Mouse (Mus musculus): ENCODE data around the gene Zfp987. TPM values are rescaled to one million over a fixed set of nuclear protein-coding genes. Genes with fewer than 3 reads are reported as not detected.
"Not testable (repeated sequence)": the region's sequence is repeated elsewhere in the genome, so short reads cannot be mapped to it uniquely, and the experiment has no call there.

Gene Zfp987
- polyA plus RNA-seq, 1 experiment: not detected

DNA sequence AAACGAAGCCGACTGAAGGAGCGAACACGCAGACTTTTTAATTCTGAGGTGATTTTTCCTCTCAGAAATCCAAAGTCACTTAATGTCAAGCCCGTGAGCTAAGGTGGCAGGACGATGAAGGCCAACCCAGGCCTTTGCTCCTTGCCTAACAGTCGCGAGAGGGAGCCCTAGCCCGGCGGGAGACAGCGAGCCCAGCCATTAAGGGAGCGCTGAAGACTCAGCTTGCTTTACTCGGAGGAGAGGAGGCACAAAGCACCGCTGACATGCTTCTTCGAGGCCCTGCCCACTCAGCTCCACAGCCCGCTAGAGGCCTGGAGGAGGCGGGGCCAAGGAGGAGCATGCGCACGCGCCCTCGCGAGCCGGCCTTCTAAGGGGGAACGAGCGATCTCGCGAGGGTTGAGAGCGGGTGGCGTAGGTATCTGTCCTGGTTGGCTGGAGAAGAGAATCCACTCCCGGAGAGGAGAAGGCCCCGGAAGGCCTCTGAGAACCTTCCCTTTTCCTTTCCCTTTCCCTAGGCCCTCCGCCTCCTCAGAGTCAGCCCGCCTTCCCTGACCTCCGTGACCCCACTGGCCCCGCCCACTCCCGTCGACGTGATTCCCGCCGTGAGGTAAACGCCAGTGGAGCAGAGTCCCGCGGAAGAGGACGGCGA, 30.0 kb upstream of the Zfp987 start:
- H3K4me1 ChIP-seq (ENCODE audit: control insufficient read depth, insufficient read depth, low read length); H3K4me3 ChIP-seq (replicated peaks; ENCODE audit: insufficient read depth, low read depth, low read length); H3K27me3 ChIP-seq (ENCODE audit: control insufficient read depth, insufficient read depth, low read length); H3K27ac ChIP-seq (ENCODE audit: insufficient read depth, low read length); DNase-seq: not testable (repeated sequence)
- whole genome bisulfite sequencing: 37% methylated on average over 45 of the region's 45 CpGs

DNA sequence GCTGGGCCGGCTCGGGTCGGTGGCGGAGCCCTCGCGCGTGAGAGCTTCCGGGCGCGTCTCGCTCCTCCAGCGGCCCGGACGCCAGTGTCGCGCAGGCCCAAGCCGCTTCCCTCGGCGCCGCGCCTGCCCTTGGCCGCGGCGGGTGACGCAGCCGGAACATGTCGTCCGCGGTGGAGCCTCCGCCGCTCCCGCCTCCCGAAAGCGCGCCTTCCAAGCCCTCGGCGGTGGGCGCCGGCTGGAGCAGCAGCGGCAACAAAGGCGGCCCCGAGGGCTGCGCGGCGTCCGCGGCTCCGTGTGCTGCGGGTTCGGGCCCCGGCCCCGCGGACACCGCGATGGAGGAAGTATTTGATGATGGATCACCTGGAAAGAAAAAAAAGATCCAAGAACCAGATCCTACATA, 29.5 kb upstream of the Zfp987 start:
- DNase-seq; H3K27me3 ChIP-seq (ENCODE audit: control insufficient read depth, insufficient read depth, low read length); H3K27ac ChIP-seq (ENCODE audit: insufficient read depth, low read length); H3K4me1 ChIP-seq (ENCODE audit: control insufficient read depth, insufficient read depth, low read length); H3K4me3 ChIP-seq (replicated peaks; ENCODE audit: insufficient read depth, low read depth, low read length): not testable (repeated sequence)
- 27% methylated on average over 55 of the region's 55 CpGs for WGBS

DNA sequence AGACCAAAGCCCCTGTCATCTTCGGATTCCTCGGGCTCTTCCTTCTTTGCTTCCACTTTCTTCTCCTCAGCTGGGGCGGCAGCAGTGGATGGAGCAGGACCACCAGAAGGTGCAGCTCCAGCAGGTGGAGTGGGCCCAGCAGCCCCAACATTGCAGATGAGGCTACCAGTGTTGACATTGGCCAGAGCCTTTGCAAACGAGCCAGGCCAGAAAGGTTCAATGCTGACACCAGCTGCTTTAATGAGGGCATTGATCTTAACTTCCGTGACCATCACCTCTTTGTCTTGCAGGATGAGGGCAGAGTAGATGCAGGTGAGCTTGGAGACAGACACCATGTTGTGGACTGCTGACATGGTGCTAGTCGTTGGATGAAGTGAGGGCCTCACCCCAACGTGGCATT, 23.8 kb upstream of the Zfp987 start:
- H3K27ac ChIP-seq (ENCODE audit: insufficient read depth, low read length); H3K4me1 ChIP-seq (ENCODE audit: control insufficient read depth, insufficient read depth, low read length); H3K27me3 ChIP-seq (ENCODE audit: control insufficient read depth, insufficient read depth, low read length); DNase-seq; H3K4me3 ChIP-seq (replicated peaks; ENCODE audit: insufficient read depth, low read depth, low read length): not testable (repeated sequence)
- 80% methylated on average over 7 of the region's 7 CpGs for WGBS

DNA sequence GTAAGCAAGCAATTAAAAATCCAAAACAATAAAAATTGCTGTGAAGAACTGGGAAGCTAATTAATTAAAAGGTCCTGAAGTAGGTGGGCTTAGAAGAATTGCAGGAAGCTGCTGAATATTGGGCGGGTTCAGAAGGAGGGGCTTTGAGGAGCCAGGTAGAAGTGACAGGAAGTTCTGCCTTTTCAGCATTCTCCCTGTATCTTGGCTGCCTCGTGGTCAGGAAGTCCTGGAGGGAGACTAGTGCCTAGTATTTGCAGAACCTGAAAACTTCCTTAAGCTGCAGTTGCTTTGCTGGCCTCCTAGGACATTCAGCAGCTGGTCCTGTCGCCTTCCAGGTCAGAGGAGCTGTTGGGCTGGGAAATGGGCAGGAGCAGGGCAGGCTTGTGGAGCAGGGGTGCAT, 4.3 kb downstream of the Zfp987 start:
- H3K27me3 ChIP-seq (ENCODE audit: control insufficient read depth, insufficient read depth, low read length); H3K27ac ChIP-seq (ENCODE audit: insufficient read depth, low read length); DNase-seq; H3K4me3 ChIP-seq (replicated peaks; ENCODE audit: insufficient read depth, low read depth, low read length); H3K4me1 ChIP-seq (ENCODE audit: control insufficient read depth, insufficient read depth, low read length): not testable (repeated sequence)
- 30% methylated on average over 3 of the region's 3 CpGs for WGBS

DNA sequence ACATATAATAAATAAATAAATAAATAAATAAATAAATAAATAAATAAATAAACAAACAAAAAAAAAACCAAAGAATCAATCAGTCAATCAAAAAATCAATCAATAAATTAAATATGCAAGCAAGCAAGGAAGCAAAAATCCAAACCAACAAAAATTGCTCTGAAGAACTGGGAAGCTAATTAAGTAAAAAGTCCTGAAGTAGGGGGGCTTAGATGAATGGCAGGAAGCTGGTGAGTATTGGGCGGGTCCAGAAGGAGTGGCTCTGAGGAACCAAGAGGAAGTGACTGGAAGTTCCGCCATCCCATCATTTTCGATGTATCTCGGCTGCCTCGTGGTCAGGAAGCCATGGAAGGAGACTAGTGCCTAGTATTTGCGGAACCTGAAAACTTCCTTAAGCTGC, 59.4 kb downstream of the Zfp987 start, which contains the start of gene Zfp600:
Gene Zfp600 (plus strand): TSS at position 301 of the 400 bp plus-strand sequence.
- H3K27me3 ChIP-seq (ENCODE audit: control insufficient read depth, insufficient read depth, low read length); H3K4me1 ChIP-seq (ENCODE audit: control insufficient read depth, insufficient read depth, low read length); H3K4me3 ChIP-seq (replicated peaks; ENCODE audit: insufficient read depth, low read depth, low read length); H3K27ac ChIP-seq (ENCODE audit: insufficient read depth, low read length); DNase-seq: not testable (repeated sequence)
- WGBS: no CpG with 5 or more reads among the region's 6 CpGs

DNA sequence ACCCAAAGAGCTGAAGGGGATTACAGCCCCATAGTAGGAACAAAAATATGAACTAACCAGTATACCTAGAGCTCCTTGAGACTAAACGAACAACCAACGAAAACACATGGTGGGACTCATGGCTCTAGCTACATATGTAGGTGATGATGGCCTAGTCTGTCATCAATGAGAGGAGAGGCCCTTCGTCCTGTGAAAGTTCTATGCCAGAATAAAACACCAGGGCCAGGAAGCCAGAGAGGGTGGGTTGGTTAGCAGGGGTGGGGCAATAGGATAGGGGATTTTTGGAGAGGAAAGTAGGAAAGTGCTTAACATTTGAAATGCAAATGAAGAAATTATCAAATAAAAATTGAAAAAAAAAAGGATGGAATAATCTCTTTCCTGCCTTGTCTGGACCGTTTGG, 65.8 kb downstream of the Zfp987 start:
- not testable (repeated sequence) for H3K4me3 ChIP-seq (replicated peaks; ENCODE audit: insufficient read depth, low read depth, low read length); H3K4me1 ChIP-seq (ENCODE audit: control insufficient read depth, insufficient read depth, low read length); H3K27me3 ChIP-seq (ENCODE audit: control insufficient read depth, insufficient read depth, low read length); DNase-seq; H3K27ac ChIP-seq (ENCODE audit: insufficient read depth, low read length)
- whole genome bisulfite sequencing: 70% methylated on average over 4 of the region's 4 CpGs

DNA sequence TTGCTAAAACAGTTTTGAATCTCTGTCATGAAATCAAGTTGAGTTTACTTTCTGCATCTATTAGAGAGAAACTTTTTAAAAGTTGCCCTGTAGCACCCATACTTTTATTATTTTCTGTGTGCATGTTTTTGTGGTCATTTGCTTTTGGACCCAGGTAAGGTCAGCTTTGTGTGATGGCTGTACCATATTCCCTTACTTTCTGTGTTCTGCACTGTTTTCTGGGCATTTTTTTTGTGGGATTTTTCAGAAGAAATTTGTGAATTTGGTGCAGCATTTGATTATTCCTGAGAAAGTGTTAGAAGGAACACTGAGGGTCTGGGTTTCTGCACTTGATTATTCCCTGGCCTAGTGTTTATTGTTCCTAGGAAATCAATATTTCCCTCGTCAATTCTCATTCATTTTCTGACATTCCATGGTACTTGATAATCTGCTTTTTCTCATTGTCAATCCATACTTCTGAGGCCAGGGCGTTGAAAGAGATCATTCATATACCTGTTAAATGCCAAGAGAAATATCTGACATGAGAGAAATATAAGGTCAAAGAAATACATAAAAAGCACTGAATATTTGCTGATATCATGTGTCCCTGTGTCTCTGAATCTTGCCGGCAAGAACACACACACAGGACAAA, 70.2 kb downstream of the Zfp987 start:
- H3K27ac ChIP-seq (ENCODE audit: insufficient read depth, low read length); DNase-seq; H3K4me1 ChIP-seq (ENCODE audit: control insufficient read depth, insufficient read depth, low read length); H3K4me3 ChIP-seq (replicated peaks; ENCODE audit: insufficient read depth, low read depth, low read length); H3K27me3 ChIP-seq (ENCODE audit: control insufficient read depth, insufficient read depth, low read length): not testable (repeated sequence)
- WGBS: 75% methylated on average over 3 of the region's 3 CpGs

DNA sequence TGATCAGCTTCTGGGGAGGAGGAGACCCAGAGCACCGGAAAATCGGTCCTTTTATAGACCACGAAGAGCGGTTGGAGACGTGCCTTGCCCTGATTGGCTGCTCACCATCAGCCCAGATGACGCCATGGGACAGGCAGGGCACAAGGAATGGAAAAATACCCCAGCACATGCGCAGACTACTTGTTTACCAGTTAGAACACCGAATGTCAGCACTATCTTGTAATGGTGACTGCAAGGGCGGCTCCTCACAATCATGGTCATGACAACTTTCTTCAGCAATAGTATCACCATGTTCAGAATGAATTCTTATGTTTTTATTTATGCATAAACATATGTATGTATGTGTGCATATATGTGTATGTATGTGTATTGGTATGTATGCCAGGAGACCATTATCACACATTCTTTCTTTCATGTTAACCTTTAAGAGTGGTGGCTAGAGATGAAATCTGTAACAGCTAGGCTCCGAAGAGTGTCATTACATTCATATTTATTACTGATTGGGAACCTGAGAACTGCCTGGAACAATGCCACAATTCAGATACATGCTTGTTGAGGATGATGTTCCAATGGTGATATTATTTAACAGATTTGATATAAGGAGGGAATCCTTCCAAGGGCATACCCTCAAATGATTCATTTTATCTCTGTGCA, 70.9 kb downstream of the Zfp987 start:
- WGBS: 77% methylated on average over 10 of the region's 10 CpGs
- not testable (repeated sequence) for DNase-seq

DNA sequence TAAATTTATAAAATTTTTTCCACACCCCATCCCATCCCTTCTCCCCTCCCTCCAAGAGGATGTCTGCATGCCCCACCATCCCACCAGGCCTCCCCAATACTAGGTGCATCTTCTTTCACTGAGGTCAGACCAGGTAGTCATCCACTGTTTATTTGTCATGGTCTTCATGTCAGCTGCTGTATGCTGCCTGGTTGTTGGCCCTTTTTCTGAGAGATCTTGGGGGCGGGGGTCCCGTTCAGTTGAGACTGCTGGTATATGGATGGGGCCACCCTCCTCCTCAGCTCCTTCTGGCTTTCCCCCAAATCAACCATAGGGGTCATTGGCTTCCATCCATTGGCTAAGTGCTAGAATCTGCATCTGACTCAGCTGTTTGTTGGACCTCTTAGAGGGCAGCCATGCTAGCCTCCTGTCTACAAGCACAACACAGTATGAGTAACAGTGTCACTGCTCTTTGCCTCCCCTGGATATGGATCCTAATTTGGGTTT, 71.7 kb downstream of the Zfp987 start:
- WGBS: no CpG with 5 or more reads among the region's 2 CpGs
- H3K4me3 ChIP-seq (replicated peaks; ENCODE audit: insufficient read depth, low read depth, low read length); H3K27ac ChIP-seq (ENCODE audit: insufficient read depth, low read length): not testable (repeated sequence)

More for the DNA sequence above, 70.9 kb downstream of the Zfp987 start:
- H3K27ac ChIP-seq (ENCODE audit: insufficient read depth, low read length); H3K4me1 ChIP-seq (ENCODE audit: control insufficient read depth, insufficient read depth, low read length); H3K27me3 ChIP-seq (ENCODE audit: control insufficient read depth, insufficient read depth, low read length); H3K4me3 ChIP-seq (replicated peaks; ENCODE audit: insufficient read depth, low read depth, low read length): not testable (repeated sequence)

DNA sequence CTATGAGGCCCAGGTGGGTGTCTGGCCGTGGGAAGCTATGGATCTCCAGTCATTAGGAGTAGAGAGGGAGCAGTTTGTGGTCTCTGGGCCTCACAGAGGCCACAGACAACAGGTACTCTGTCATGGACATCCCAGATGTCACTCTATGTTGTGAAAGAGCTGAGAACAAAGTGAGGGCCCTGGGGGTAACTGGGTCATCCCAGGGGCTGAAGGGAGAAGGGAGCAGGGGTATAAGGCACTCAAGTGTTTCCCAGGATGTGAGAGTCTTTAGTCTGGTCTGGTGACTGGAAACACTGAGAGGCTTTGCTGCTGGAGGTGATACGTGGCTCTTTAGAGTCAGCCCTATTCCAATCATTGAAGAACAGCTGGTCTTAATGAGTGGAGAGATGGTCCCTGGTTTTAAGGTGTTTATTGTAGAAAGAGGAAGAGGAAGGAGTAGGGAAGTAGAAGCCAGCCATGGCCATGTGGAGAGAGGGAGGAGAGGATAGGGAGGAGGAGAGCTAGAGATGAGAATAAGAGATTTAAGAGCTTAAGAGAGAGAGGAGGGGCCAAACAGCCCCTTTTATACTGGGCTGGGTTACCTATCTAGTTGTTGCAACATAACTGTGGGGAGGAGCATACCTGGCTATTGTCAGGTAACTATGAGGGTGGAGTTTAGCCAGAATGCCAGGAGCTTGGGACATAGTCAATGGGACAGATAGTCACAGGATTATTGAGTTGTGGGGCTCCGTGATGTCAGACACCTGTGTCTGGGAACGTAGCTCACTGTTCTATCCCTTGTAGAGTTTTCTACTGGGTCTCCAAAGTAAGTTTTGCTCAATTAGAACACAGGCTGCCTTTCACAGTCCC, 76.5 kb downstream of the Zfp987 start:
- not testable (repeated sequence) for DNase-seq; H3K4me3 ChIP-seq (replicated peaks; ENCODE audit: insufficient read depth, low read depth, low read length); H3K4me1 ChIP-seq (ENCODE audit: control insufficient read depth, insufficient read depth, low read length); H3K27ac ChIP-seq (ENCODE audit: insufficient read depth, low read length); H3K27me3 ChIP-seq (ENCODE audit: control insufficient read depth, insufficient read depth, low read length)
- WGBS: 47% methylated on average over 4 of the region's 4 CpGs

More for the DNA sequence above, 71.7 kb downstream of the Zfp987 start:
- H3K27me3 ChIP-seq (ENCODE audit: control insufficient read depth, insufficient read depth, low read length); H3K4me1 ChIP-seq (ENCODE audit: control insufficient read depth, insufficient read depth, low read length); DNase-seq: not testable (repeated sequence)

All from cerebellum, adult 2 months (tissue).